Mouse (Mus musculus) cortical plate, adult 2 months (tissue): Measurements from ENCODE around the gene Gm42791.

Source experiments
- CTCF ChIP-seq: fragments of 200-500 bp; IDR thresholded peaks from 2 replicates; pipeline ENCODE4 v1.5.1; 2011; ENCODE audit warnings: mild to moderate bottlenecking, control low read depth, low read length; ENCODE audit not compliant: insufficient read depth; ENCODE audit errors: extremely low read depth
- POLR2A ChIP-seq: fragments of 200-500 bp; IDR thresholded peaks from 2 replicates; pipeline ENCODE4 v1.6.1; 2011; ENCODE audit warnings: mild to moderate bottlenecking, low read length, control low read depth; ENCODE audit not compliant: insufficient read depth; ENCODE audit errors: extremely low read depth

DNA sequence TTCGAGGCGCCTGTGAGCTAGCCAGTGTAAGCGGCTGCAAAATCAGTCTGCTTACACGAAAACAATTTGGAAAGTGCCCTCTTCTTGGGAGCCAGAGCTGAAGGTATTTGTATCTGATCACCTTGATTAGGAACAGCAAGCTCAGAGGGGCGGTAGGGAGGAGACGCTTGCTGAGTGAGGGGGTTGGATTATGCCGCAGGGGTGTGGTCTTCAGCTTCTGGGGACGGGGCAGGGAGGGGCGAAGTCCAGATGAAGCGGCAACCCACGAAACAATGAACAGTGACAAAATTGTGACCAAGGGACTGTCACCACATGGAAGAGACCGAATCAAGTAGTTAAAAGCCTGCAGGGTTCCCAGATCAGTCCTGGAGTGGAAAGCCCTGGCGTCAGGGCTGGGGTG, 10.0 kb downstream of the Gm42791 start:
- TF ChIP-seq CTCF (no peak), POLR2A (no peak)
